Mouse (Mus musculus): ENCODE measurements around the gene Qrfpr. TPM values are rescaled to one million over a fixed set of nuclear protein-coding genes. Genes with fewer than 3 reads are reported as not detected.

Gene Qrfpr
- polyA plus RNA-seq (2015; fragmentation: Nextera tagmentation; extraction: Ambion mirVana), result not detected in 2 replicates

DNA sequence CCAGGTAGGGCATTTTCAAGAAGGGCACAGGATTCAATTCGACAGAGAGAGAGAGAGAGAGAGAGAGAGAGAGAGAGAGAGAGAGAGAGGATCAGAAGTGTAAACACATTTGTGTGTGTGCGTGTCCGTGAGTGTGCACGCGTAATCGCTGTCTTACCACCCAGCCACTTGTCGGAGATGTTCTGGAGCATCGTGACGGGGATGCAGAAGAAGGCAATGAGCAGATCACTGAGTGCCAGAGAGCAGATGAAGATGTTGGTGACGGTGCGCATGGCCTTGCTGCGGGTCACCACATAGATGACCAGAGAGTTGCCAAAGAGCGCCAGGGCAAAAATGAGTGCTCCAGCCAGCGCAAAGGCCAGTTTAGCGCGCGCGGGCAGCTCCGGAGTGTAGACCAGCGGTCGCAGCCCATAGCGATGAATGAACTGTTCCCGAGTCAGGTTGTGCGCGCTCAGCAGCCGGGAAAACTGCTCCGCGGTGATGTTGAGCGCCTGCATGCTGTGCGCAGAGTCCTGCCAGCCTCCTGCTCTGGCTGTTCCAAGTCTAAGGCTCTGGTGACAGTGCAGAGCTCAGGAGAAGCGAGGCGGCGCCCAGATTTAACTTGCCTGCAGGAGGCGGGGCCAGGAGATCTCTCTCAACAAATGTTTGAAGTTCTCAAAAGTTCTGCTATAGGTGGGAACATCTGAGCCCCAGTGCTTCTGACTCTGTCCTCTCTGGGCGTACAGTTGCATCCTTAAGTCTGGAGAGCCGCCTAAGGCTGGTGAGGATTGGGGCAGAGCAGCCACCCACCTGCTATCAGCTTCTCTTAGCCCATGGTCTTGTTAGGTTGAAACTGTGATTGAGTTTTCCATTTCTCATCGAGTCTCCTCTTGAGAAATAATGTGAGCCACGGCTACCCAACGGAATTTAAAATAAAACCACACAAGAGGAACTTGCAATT is at the start of gene Qrfpr:
Qrfpr (minus strand) TSS at position 571 of the 940 bp plus-strand sequence.
- Histone ChIP-seq H3K9me3 (replicated peaks; ENCODE audit: control insufficient read depth, low read length) (no peaks in the 10 kb centered on the region), H3K9ac (ENCODE audit: low read depth, low read length) (no peak within 1 kb of the TSS), H3K27ac (ENCODE audit: low read length) (no peak within 1 kb of the TSS), H3K4me3 (ENCODE audit: low read depth, low read length) (no peak within 1 kb of the TSS), H3K36me3 (ENCODE audit: control insufficient read depth, insufficient read depth) (no peaks in the 10 kb centered on the region), H3K27me3 (ENCODE audit: control insufficient read depth, insufficient read depth, low read depth, low read length) (peaks cover 11% of the 10 kb centered on the region), H3K4me1 (ENCODE audit: control insufficient read depth, low read depth, low read length) (no peaks in the 10 kb centered on the region), H3K4me2 (ENCODE audit: low read depth, low read length) (no peak within 1 kb of the TSS)
- 11% methylated on average over 39 of the region's 39 CpGs for WGBS (ENCODE audit: insufficient replicate concordance)
- no peak for ATAC-seq (ENCODE audit: low read depth)

DNA sequence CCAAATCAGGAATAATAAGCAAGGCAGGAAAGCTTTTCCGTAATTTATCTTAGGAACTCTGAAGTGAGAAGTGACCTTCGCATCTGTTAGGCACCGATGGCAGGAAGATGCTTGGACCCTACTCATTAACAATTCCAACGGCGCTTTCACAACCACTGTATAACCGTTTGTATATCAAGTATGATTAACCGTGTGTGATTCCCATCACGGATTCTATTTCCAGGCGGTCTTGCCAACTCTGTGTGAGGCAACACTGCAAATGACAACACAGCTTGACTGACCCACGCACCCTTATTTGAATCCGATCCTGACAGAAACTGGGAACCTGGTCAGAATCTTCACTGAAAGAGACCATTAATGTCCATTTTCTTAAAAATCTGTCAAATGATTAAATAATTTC is 41.8 kb upstream of the Qrfpr start:
- H3K4me3 ChIP-seq (ENCODE audit: low read depth, low read length), result no peak overlapping the region
- H3K27ac ChIP-seq (ENCODE audit: low read length), result no peak overlapping the region
- no peaks in the 10 kb centered on the region for H3K9me3 ChIP-seq (replicated peaks; ENCODE audit: control insufficient read depth, low read length)
- H3K36me3 ChIP-seq (ENCODE audit: control insufficient read depth, insufficient read depth), result no peaks in the 10 kb centered on the region
- no peaks in the 10 kb centered on the region for H3K27me3 ChIP-seq (ENCODE audit: control insufficient read depth, insufficient read depth, low read depth, low read length)
- no peak overlapping the region for H3K4me2 ChIP-seq (ENCODE audit: low read depth, low read length)
- H3K9ac ChIP-seq (ENCODE audit: low read depth, low read length), result no peak overlapping the region
- no peaks in the 10 kb centered on the region for H3K4me1 ChIP-seq (ENCODE audit: control insufficient read depth, low read depth, low read length)
- 77% methylated on average over 11 of the region's 11 CpGs for WGBS (ENCODE audit: insufficient replicate concordance)
- no peak for ATAC-seq (ENCODE audit: low read depth)

DNA sequence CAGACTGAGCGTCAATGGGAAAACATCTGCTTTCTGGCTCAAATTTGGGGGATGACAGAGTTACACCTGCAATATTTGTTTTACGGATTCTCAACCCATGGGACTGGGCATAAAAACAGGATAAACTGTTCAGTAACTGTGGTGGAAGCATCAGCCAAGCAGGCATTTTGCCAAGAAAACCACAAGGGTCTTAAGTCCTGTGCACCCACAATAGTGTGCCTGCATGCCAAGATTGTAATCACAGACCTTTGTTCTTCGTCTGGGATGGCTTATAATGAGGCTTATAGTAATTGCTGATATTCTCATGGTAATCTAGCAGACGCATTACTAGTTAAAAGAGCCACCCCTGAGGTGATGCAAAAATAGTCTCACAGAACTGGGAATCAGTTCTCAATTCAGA is 41.2 kb upstream of the Qrfpr start:
- no peak overlapping the region for H3K4me2 ChIP-seq (ENCODE audit: low read depth, low read length)
- H3K36me3 ChIP-seq (ENCODE audit: control insufficient read depth, insufficient read depth), result no peaks in the 10 kb centered on the region
- 64% methylated on average over 4 of the region's 4 CpGs for WGBS (ENCODE audit: insufficient replicate concordance)
- H3K9ac ChIP-seq (ENCODE audit: low read depth, low read length), result no peak overlapping the region
- H3K27me3 ChIP-seq (ENCODE audit: control insufficient read depth, insufficient read depth, low read depth, low read length), result no peaks in the 10 kb centered on the region
- no peaks in the 10 kb centered on the region for H3K9me3 ChIP-seq (replicated peaks; ENCODE audit: control insufficient read depth, low read length)
- H3K4me3 ChIP-seq (ENCODE audit: low read depth, low read length), result no peak overlapping the region
- no peak overlapping the region for H3K27ac ChIP-seq (ENCODE audit: low read length)
- ATAC-seq (ENCODE audit: low read depth), result no peak
- no peaks in the 10 kb centered on the region for H3K4me1 ChIP-seq (ENCODE audit: control insufficient read depth, low read depth, low read length)

DNA sequence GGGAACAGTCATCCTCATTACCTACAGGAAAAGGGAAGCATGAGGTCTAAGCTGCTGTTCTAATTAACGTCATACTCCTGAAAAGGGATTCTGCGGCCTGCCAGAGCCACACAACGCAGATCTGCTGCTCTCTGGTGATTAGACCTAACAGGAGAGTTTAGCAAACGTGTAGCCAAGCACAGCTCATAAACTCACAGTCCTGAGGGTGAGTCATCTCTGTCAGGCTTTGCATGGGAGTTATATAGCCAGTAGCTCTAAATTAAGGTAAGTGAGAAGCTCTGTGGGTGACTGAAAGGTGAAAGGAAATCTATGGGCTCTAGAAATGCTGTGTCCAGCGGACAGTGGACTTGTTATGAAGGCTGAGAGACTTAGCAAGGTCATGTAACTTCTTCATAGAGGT is 28.5 kb upstream of the Qrfpr start:
- no peak overlapping the region for H3K4me3 ChIP-seq (ENCODE audit: low read depth, low read length)
- no peaks in the 10 kb centered on the region for H3K9me3 ChIP-seq (replicated peaks; ENCODE audit: control insufficient read depth, low read length)
- H3K4me1 ChIP-seq (ENCODE audit: control insufficient read depth, low read depth, low read length), result no peaks in the 10 kb centered on the region
- no peak overlapping the region for H3K4me2 ChIP-seq (ENCODE audit: low read depth, low read length)
- ATAC-seq (ENCODE audit: low read depth), result no peak
- H3K36me3 ChIP-seq (ENCODE audit: control insufficient read depth, insufficient read depth), result no peaks in the 10 kb centered on the region
- no peak overlapping the region for H3K9ac ChIP-seq (ENCODE audit: low read depth, low read length)
- 52% methylated on average over 5 of the region's 5 CpGs for WGBS (ENCODE audit: insufficient replicate concordance)
- H3K27ac ChIP-seq (ENCODE audit: low read length), result no peak overlapping the region
- no peaks in the 10 kb centered on the region for H3K27me3 ChIP-seq (ENCODE audit: control insufficient read depth, insufficient read depth, low read depth, low read length)

DNA sequence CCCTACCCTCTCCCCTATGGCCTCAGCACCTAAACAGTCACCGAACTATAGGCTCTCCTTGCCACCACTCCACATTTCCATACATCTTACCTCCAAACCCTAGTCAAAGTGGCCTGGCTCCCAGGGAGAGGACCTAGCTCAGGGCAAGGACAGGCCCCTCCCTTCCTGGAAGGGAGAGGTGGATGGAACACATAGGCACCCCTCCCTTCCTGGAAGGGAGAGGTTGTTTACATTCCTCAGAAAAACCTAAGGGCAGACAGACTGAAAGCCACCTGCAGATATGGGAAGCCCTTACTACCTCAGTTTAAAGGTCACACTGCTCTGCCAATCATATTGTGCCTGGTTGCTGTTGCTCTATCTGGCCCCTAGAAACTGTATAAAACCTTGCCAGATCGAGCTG is 26.3 kb upstream of the Qrfpr start:
- H3K27ac ChIP-seq (ENCODE audit: low read length), result no peak overlapping the region
- no peak overlapping the region for H3K4me2 ChIP-seq (ENCODE audit: low read depth, low read length)
- no peaks in the 10 kb centered on the region for H3K36me3 ChIP-seq (ENCODE audit: control insufficient read depth, insufficient read depth)
- H3K4me3 ChIP-seq (ENCODE audit: low read depth, low read length), result no peak overlapping the region
- no peaks in the 10 kb centered on the region for H3K4me1 ChIP-seq (ENCODE audit: control insufficient read depth, low read depth, low read length)
- H3K9me3 ChIP-seq (replicated peaks; ENCODE audit: control insufficient read depth, low read length), result no peaks in the 10 kb centered on the region
- WGBS (ENCODE audit: insufficient replicate concordance), result 64% methylated on average over 2 of the region's 2 CpGs
- no peak for ATAC-seq (ENCODE audit: low read depth)
- no peak overlapping the region for H3K9ac ChIP-seq (ENCODE audit: low read depth, low read length)
- no peaks in the 10 kb centered on the region for H3K27me3 ChIP-seq (ENCODE audit: control insufficient read depth, insufficient read depth, low read depth, low read length)

DNA sequence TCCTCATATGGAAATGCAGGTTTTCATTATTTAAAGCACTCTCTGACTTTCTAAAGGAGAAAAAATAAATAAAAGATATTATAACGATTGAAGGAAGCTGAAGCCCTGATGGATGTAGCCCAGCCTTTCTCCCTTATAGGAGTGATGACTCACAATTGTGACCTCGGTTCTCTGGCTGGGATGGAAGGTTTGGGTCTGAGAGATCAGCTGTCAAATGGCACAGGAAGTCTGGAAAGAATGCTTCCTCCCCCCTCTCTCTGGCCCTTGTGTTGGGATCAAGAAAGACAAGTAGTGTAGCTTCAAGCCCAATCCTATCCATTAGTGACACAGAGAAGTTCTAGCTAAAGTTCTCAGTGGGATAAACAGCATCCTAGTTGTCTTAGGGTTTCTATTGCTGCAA is 7.8 kb upstream of the Qrfpr start:
- no peak overlapping the region for H3K4me2 ChIP-seq (ENCODE audit: low read depth, low read length)
- no peak overlapping the region for H3K9ac ChIP-seq (ENCODE audit: low read depth, low read length)
- no peaks in the 10 kb centered on the region for H3K36me3 ChIP-seq (ENCODE audit: control insufficient read depth, insufficient read depth)
- WGBS (ENCODE audit: insufficient replicate concordance), result 32% methylated on average over 2 of the region's 2 CpGs
- H3K9me3 ChIP-seq (replicated peaks; ENCODE audit: control insufficient read depth, low read length), result no peaks in the 10 kb centered on the region
- no peaks in the 10 kb centered on the region for H3K27me3 ChIP-seq (ENCODE audit: control insufficient read depth, insufficient read depth, low read depth, low read length)
- no peaks in the 10 kb centered on the region for H3K4me1 ChIP-seq (ENCODE audit: control insufficient read depth, low read depth, low read length)
- ATAC-seq (ENCODE audit: low read depth), result no peak
- no peak overlapping the region for H3K4me3 ChIP-seq (ENCODE audit: low read depth, low read length)
- H3K27ac ChIP-seq (ENCODE audit: low read length), result no peak overlapping the region

DNA sequence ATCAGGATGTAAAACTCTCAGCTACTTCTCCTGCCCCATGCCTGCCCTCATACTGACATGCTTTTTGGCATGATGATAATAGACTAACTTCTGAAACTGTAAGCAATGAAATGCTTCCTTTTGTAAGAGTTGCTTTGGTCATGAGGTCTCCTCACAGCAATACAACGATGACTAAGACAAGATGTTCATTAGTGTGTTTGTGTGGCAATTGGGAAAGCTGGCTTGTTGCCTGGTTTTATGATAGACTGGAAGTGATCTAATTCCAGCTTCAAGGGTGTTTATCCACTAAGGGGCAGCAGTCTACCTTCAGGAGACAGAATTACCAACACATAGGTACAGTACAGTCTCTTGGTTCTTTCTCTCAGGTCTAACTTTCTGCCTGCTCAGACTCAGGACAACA is 5.1 kb upstream of the Qrfpr start:
- Histone ChIP-seq H3K27ac (ENCODE audit: low read length) (no peak overlapping the region), H3K4me3 (ENCODE audit: low read depth, low read length) (no peak overlapping the region), H3K9ac (ENCODE audit: low read depth, low read length) (no peak overlapping the region), H3K9me3 (replicated peaks; ENCODE audit: control insufficient read depth, low read length) (no peaks in the 10 kb centered on the region), H3K4me2 (ENCODE audit: low read depth, low read length) (no peak overlapping the region), H3K36me3 (ENCODE audit: control insufficient read depth, insufficient read depth) (no peaks in the 10 kb centered on the region), H3K4me1 (ENCODE audit: control insufficient read depth, low read depth, low read length) (no peaks in the 10 kb centered on the region), H3K27me3 (ENCODE audit: control insufficient read depth, insufficient read depth, low read depth, low read length) (peaks cover 2% of the 10 kb centered on the region)
- 78% methylated on average over 1 of the region's 1 CpGs for WGBS (ENCODE audit: insufficient replicate concordance)
- no peak for ATAC-seq (ENCODE audit: low read depth)

DNA sequence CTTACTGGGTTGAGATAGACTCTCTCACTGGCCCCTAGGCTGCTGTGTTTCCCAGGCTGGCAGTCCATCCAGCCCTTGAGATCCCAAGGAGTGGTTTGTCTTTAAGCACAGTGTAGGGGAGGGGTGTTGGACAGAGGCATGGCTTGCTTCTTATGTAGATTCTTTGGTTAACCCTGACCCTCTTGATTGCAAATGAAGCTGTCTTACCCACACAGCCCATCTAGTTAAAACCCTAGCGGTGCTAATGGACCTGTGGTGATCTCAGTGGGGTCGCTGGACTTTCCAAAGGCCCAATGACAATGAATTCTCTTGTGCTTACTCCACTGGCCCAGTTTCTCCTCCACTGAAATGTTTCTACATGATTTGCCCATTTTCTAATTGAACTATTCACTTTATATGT is 1.2 kb upstream of the Qrfpr start:
- no peaks in the 10 kb centered on the region for H3K4me1 ChIP-seq (ENCODE audit: control insufficient read depth, low read depth, low read length)
- H3K4me3 ChIP-seq (ENCODE audit: low read depth, low read length), result no peak overlapping the region
- no peak for ATAC-seq (ENCODE audit: low read depth)
- H3K27ac ChIP-seq (ENCODE audit: low read length), result no peak overlapping the region
- no peaks in the 10 kb centered on the region for H3K36me3 ChIP-seq (ENCODE audit: control insufficient read depth, insufficient read depth)
- H3K4me2 ChIP-seq (ENCODE audit: low read depth, low read length), result no peak overlapping the region
- 11% methylated on average over 2 of the region's 2 CpGs for WGBS (ENCODE audit: insufficient replicate concordance)
- peaks cover 11% of the 10 kb centered on the region for H3K27me3 ChIP-seq (ENCODE audit: control insufficient read depth, insufficient read depth, low read depth, low read length)
- H3K9ac ChIP-seq (ENCODE audit: low read depth, low read length), result no peak overlapping the region
- H3K9me3 ChIP-seq (replicated peaks; ENCODE audit: control insufficient read depth, low read length), result no peaks in the 10 kb centered on the region

DNA sequence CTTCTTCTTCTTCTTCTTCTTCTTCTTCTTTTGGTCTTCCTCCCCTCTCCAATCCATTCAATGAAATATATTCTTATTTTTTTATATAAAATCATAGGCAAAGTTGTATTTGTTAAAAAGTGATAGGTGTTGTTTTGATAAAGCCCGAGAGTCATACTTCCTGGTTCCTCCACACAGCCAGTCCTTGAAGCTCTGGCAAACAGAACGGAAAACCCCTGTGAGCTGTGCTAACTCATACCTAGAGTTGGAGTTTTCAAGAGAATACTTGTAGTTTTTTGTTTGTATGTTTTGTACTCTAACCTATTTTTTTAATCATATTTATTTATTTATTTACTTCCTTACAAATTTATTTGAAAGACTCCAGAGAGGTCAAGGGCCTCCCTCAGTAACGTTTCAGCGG is 9.4 kb downstream of the Qrfpr start:
- Histone ChIP-seq H3K27ac (ENCODE audit: low read length) (no peak overlapping the region), H3K4me3 (ENCODE audit: low read depth, low read length) (no peak overlapping the region), H3K36me3 (ENCODE audit: control insufficient read depth, insufficient read depth) (no peaks in the 10 kb centered on the region), H3K9ac (ENCODE audit: low read depth, low read length) (no peak overlapping the region), H3K4me1 (ENCODE audit: control insufficient read depth, low read depth, low read length) (no peaks in the 10 kb centered on the region), H3K27me3 (ENCODE audit: control insufficient read depth, insufficient read depth, low read depth, low read length) (no peaks in the 10 kb centered on the region), H3K9me3 (replicated peaks; ENCODE audit: control insufficient read depth, low read length) (no peaks in the 10 kb centered on the region), H3K4me2 (ENCODE audit: low read depth, low read length) (no peak overlapping the region)
- no peak for ATAC-seq (ENCODE audit: low read depth)
- 59% methylated on average over 4 of the region's 4 CpGs for WGBS (ENCODE audit: insufficient replicate concordance)

Data from liver, embryonic 16.5 days (tissue).